In the genomic region with DNA sequence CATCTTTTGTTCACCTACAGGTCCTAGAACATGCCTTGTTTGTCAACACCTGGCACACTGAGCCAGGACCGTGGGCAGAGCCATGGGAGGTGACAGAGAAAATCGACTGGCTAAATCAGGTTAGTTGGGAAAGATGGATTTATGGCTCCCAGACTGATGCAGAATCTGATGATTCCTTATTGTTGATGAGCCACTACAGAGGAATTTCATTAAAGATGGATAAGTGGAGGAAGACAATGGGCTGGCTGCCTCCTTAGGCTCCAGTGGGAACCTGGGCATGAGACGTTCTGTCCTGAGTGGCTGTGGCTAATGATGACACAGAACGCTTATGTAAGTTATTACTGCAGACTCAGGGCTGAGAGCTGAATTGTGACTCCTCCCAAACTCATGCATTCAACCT, we compare ENCODE assay signal across 12 mouse cellular contexts. TPM values are rescaled to one million over a fixed set of nuclear protein-coding genes. Genes with fewer than 3 reads are reported as not detected.
DNase-seq lines count a peak whose midpoint lies in the region; ATAC-seq and TF ChIP-seq lines count a peak whose summit lies in the region.
"Had no signal": no experiment of that assay in that cellular context is flagged by ENCODE, and none has a peak within 500 bp of the region (broad histone marks: within the 10 kb centered on the region; RNA-seq: fewer than 3 reads in every experiment).

No protein-coding gene starts in this region.

- H3K9me3 ChIP-seq in embryonic facial prominence, embryonic 13.5 days: 0 out of 2 replicates have a peak, but pooled peaks cover 6% of the 10 kb centered on the region
- peaks cover 5% of the 10 kb centered on the region for H3K9me3 ChIP-seq in forebrain, embryonic 16.5 days (ENCODE audit: control insufficient read depth, low read length)

- H3K9ac ChIP-seq in embryonic facial prominence, embryonic 13.5 days: no peak overlapping the region
- H3K9ac ChIP-seq in forebrain, embryonic 16.5 days (replicated peaks; ENCODE audit: low read depth, low read length): no peak overlapping the region
- H3K9ac ChIP-seq: neural tube, embryonic 12.5 days had no signal

- H3ac ChIP-seq in myocyte (ENCODE audit: control insufficient read depth, insufficient read length): peak overlapping the region; percentile 15

- H3K79me2 ChIP-seq in myocyte (ENCODE audit: control insufficient read depth, insufficient read depth): no peaks in the 10 kb centered on the region

- DNase-seq in gastrocnemius, adult 2 months: no peak
- no peak for DNase-seq in gastrocnemius, postnatal 14 days
- DNase-seq in left cerebral cortex, adult 8-10 months (ENCODE audit: low spot score in 2 of 2): peak; percentile 6 to 12
- no peak for DNase-seq in left cerebral cortex, postnatal 4 days
- no peak for DNase-seq in embryo, embryonic 9.5 days (ENCODE audit: extremely low spot score)
- DNase-seq: lung, adult 2 months had no signal

- ATAC-seq in embryonic facial prominence, embryonic 13.5 days (ENCODE audit: insufficient number of reproducible peaks, insufficient read depth, low FRiP score, low TSS enrichment, low read depth): no peak
- no peak for ATAC-seq in forebrain, embryonic 16.5 days

- intact Hi-C loops in gastrocnemius, adult 2 months (cut with DNase I): no loop called here
- intact Hi-C loops in gastrocnemius, postnatal 14 days (cut with DNase I; ENCODE audit: low total_unique reads): no loop called here
- intact Hi-C loops in left cerebral cortex, postnatal 4 days (cut with DNase I): no loop called here

- 67% methylated on average over 4 of the region's 4 CpGs for WGBS in embryonic facial prominence, embryonic 13.5 days
- WGBS in forebrain, embryonic 16.5 days: 62% methylated on average over 4 of the region's 4 CpGs

- peaks cover 27% of the 10 kb centered on the region for H3K4me1 ChIP-seq in embryonic facial prominence, embryonic 13.5 days
- peaks cover 6% of the 10 kb centered on the region for H3K4me1 ChIP-seq in forebrain, embryonic 16.5 days (replicated peaks; ENCODE audit: control insufficient read depth, insufficient read depth, low read length)
- H3K4me1 ChIP-seq: neural tube, embryonic 12.5 days had no signal

- peak overlapping the region; percentile 85 for H3K27ac ChIP-seq in gastrocnemius, adult 2 months
- peak overlapping the region; percentile 36; the same call in 1 of the 2 replicates for H3K27ac ChIP-seq in embryonic facial prominence, embryonic 13.5 days
- H3K27ac ChIP-seq in forebrain, embryonic 16.5 days (ENCODE audit: low read length): no peak overlapping the region
- H3K27ac ChIP-seq: neural tube, embryonic 12.5 days had no signal

- no peak for TF ChIP-seq POLR2A in myocyte (IDR thresholded peaks at IDR 0.05; ENCODE audit: insufficient read length, low read depth)

- H3K36me3 ChIP-seq in embryonic facial prominence, embryonic 13.5 days: 0 out of 2 replicates have a peak, but pooled peaks cover 4% of the 10 kb centered on the region
- no peaks in the 10 kb centered on the region for H3K36me3 ChIP-seq in myocyte (ENCODE audit: control insufficient read depth, insufficient read depth)
- no peaks in the 10 kb centered on the region for H3K36me3 ChIP-seq in forebrain, embryonic 16.5 days (ENCODE audit: control insufficient read depth, insufficient read depth)
- H3K36me3 ChIP-seq: neural tube, embryonic 12.5 days had no signal

- no peaks in the 10 kb centered on the region for H3K27me3 ChIP-seq in embryonic facial prominence, embryonic 13.5 days
- no peaks in the 10 kb centered on the region for H3K27me3 ChIP-seq in myocyte (ENCODE audit: control insufficient read depth, insufficient read depth, insufficient read length)
- no peaks in the 10 kb centered on the region for H3K27me3 ChIP-seq in forebrain, embryonic 16.5 days (replicated peaks; ENCODE audit: control insufficient read depth, insufficient read depth, low read length)
- H3K27me3 ChIP-seq: neural tube, embryonic 12.5 days had no signal

- H3K4me3 ChIP-seq in gastrocnemius, adult 2 months: no peak overlapping the region
- H3K4me3 ChIP-seq in embryonic facial prominence, embryonic 13.5 days: no peak overlapping the region
- no peak overlapping the region for H3K4me3 ChIP-seq in myocyte
- H3K4me3 ChIP-seq in forebrain, embryonic 16.5 days (replicated peaks; ENCODE audit: low read length): no peak overlapping the region
- H3K4me3 ChIP-seq: erythroblast, embryonic 14.5 days; neural tube, embryonic 12.5 days had no signal

- H3K4me2 ChIP-seq in embryonic facial prominence, embryonic 13.5 days: no peak overlapping the region
- peak overlapping the region; percentile 74 for H3K4me2 ChIP-seq in myocyte (ENCODE audit: low read depth)
- H3K4me2 ChIP-seq in forebrain, embryonic 16.5 days (ENCODE audit: low read length): no peak overlapping the region
- H3K4me2 ChIP-seq: heart, embryonic 11.5 days; neural tube, embryonic 12.5 days had no signal

- TF ChIP-seq CTCF in gastrocnemius, adult 2 months (IDR thresholded peaks at IDR 0.05): no peak

TF ChIP-seq in myocyte, 11 proteins besides CTCF, POLR2A, EP300 and RAD21:
- TF ChIP-seq TCF12 (IDR thresholded peaks at IDR 0.05; ENCODE audit: insufficient read depth, poor library complexity, severe bottlenecking) (no peak), SRF (IDR thresholded peaks at IDR 0.05; ENCODE audit: control insufficient read depth, insufficient read length, low read depth) (no peak), MYOD1 (IDR thresholded peaks at IDR 0.05; ENCODE audit: control insufficient read depth in 1 of 3, insufficient read length in 2 of 3, low read depth in 2 of 3) (no peak)

RNA-seq across cellular contexts. Expression of gene Cd164, which starts 34.5 kb away (rescaled TPM):
- 100 to 1,000 TPM; 133 to 157 TPM for total RNA-seq in gastrocnemius, adult 2 months (2021)
- 100 to 1,000 TPM; 126 to 138 TPM for total RNA-seq in gastrocnemius, postnatal 14 days (2021)
- 10 to 100 TPM; 71.8 to 75.3 (median 74.1) TPM for total RNA-seq in left cerebral cortex, adult 8-10 months (2022)
- 10 to 100 TPM; 39.9 to 43.4 TPM for total RNA-seq in left cerebral cortex, postnatal 4 days (2021)
- 154 and 165 TPM in 2 replicates for polyA plus RNA-seq in embryonic facial prominence, embryonic 13.5 days (2015; fragmentation: Nextera tagmentation; extraction: Ambion mirVana)
- 203 TPM for polyA plus RNA-seq in myocyte (2012; fragmentation: generic; extraction: Trizol)
- 61.8 and 81.7 TPM in 2 replicates for polyA plus RNA-seq in forebrain, embryonic 16.5 days (2015; fragmentation: Nextera tagmentation; extraction: Ambion mirVana)

Comparison
In these comparisons a context has a peak if more than half of its experiments do, and no peak if none do; other contexts are left out.
1. DNase-seq: peak in left cerebral cortex, adult 8-10 months (2 of 2); none in gastrocnemius, adult 2 months (single experiment), gastrocnemius, postnatal 14 days (single experiment), left cerebral cortex, postnatal 4 days (single experiment) and embryo, embryonic 9.5 days (single experiment).